Mouse (Mus musculus): ENCODE measurements around the gene Gm12185. TPM values are rescaled to one million over a fixed set of nuclear protein-coding genes. Genes with fewer than 3 reads are reported as not detected.

The Gm12185 gene
- polyA plus RNA-seq, 1 experiment from 2014 or later: not detected

- Histone ChIP-seq H3K27ac (no peak within 1 kb of the TSS), H3K9ac (peak within 1 kb of the TSS; percentile 31)
- ATAC-seq (ENCODE audit: insufficient number of reproducible peaks, insufficient read depth, low FRiP score, low TSS enrichment): peak; percentile 64; the same call in 1 of the 2 replicates
Measured at GRCm38 (mm10) chr11:48871201-48871772, 120.7 kb downstream of the Gm12185 start, which contains the start of gene Irgm1. TSS of gene Irgm1 (minus strand) at chr11:48871683.

GRCm38 (mm10) chr11:48870781-48871180 is 121.2 kb downstream of the Gm12185 start:
- WGBS: 34% methylated on average over 7 of the region's 7 CpGs
- ATAC-seq (ENCODE audit: insufficient number of reproducible peaks, insufficient read depth, low FRiP score, low TSS enrichment): no peak
- Histone ChIP-seq H3K9me3 (no peaks in the 10 kb centered on the region), H3K9ac (peak overlapping the region; percentile 31; the same call in 1 of the 2 replicates), H3K4me1 (no peaks in the 10 kb centered on the region), H3K4me2 (replicated peaks) (peak overlapping the region; percentile 66), H3K36me3 (no peaks in the 10 kb centered on the region), H3K4me3 (peak overlapping the region; percentile 38), H3K27ac (no peak overlapping the region), H3K27me3 (no peaks in the 10 kb centered on the region; the same call in 1 of the 2 replicates)

More at GRCm38 (mm10) chr11:48871201-48871772, 120.7 kb downstream of the Gm12185 start, which contains the start of gene Irgm1:
- Histone ChIP-seq H3K36me3 (no peaks in the 10 kb centered on the region), H3K4me2 (replicated peaks) (peak within 1 kb of the TSS; percentile 66), H3K9me3 (no peaks in the 10 kb centered on the region), H3K4me1 (no peaks in the 10 kb centered on the region), H3K27me3 (no peaks in the 10 kb centered on the region; the same call in 1 of the 2 replicates), H3K4me3 (peak within 1 kb of the TSS; percentile 38)
- WGBS: 2% methylated on average over 19 of the region's 19 CpGs

DNA sequence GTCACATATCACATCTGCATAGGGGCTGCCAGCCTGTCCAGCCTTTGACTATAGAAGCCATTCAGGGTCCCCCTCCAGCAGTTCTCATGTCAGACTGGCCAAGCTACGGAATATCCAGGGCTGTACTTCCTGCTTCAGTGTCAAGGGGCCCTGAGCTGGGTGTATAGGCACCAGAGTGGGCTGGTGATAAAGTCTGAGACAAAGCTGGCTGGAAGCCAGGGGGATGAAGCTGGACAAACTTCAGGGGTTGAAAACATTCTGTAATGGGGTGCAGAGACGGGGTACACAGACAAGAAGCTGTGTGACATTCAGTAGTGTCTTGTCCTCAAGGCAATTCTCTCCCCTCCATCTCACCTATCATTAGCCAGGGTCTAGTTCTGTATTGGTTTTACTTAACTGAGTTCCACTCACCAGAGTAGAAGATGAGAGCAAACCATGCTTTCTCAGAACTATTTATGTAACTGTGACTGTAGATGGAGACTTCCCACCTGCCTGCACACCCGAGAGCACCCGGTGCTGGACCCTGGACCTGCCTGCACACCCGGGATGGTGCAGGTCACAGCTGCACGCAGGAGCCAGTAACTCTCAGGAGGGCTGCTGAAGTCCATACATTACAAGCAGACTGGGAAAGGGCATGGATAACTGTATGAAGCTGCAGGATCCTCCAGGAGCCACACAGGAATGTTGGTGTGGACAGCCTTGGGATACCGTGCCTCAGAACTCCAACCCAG is 122.5 kb downstream of the Gm12185 start:
- Histone ChIP-seq H3K4me1 (no peaks in the 10 kb centered on the region), H3K27me3 (no peaks in the 10 kb centered on the region), H3K4me2 (replicated peaks) (no peak overlapping the region), H3K36me3 (no peaks in the 10 kb centered on the region), H3K9me3 (no peaks in the 10 kb centered on the region), H3K27ac (no peak overlapping the region), H3K9ac (no peak overlapping the region), H3K4me3 (no peak overlapping the region)
- ATAC-seq (ENCODE audit: insufficient number of reproducible peaks, insufficient read depth, low FRiP score, low TSS enrichment): no peak
- 62% methylated on average over 7 of the region's 7 CpGs for WGBS

DNA sequence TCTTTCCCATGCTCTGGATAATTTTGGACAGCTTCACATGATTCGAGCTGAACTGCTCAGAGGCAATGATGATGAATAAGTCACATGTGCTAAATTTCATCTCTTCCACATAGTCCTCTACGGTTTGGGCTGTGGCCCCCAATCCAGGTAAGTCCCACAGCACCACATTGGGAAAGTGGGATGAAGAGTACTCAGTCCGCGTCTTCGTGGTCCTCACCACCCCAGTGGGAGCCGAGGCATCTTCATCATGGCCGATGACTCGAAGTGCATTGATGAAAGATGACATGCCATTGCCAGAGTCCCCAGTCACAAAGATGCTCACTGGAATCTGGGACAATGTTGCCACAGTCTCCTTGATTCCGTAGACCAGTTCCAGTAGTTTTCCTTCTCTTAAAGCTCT is 125.5 kb downstream of the Gm12185 start:
- H3K27ac ChIP-seq: no peak overlapping the region
- no peaks in the 10 kb centered on the region for H3K36me3 ChIP-seq
- ATAC-seq (ENCODE audit: insufficient number of reproducible peaks, insufficient read depth, low FRiP score, low TSS enrichment): no peak
- H3K4me2 ChIP-seq (replicated peaks): no peak overlapping the region
- H3K4me1 ChIP-seq: no peaks in the 10 kb centered on the region
- no peak overlapping the region for H3K4me3 ChIP-seq
- no peaks in the 10 kb centered on the region for H3K9me3 ChIP-seq
- no peaks in the 10 kb centered on the region for H3K27me3 ChIP-seq
- no peak overlapping the region for H3K9ac ChIP-seq
- 96% methylated on average over 9 of the region's 9 CpGs for WGBS

DNA sequence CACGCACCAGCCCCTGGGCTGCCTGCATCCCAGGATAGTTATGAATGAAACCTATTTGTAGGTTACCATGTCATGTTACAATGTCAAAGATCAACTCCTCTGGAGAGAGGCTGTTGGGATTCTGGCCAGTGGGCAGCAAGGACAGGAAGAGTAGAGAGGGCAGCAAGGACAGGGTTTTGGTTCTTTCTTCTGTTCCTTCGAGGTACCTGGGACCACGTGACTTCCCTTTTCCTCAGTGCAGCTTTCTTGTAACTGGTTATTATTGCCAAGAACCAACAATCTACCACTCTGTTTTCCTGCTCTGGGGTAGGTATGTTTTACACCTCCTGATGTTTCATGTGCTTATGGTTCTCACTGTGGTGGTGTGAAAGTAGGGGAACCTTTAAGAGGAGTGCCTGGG is 128.2 kb downstream of the Gm12185 start:
- ATAC-seq (ENCODE audit: insufficient number of reproducible peaks, insufficient read depth, low FRiP score, low TSS enrichment): no peak
- 78% methylated on average over 3 of the region's 3 CpGs for WGBS
- no peaks in the 10 kb centered on the region for H3K9me3 ChIP-seq
- no peaks in the 10 kb centered on the region for H3K4me1 ChIP-seq
- no peak overlapping the region for H3K4me3 ChIP-seq
- H3K36me3 ChIP-seq: no peaks in the 10 kb centered on the region
- peaks cover 10% of the 10 kb centered on the region; the same call in 1 of the 2 replicates for H3K27me3 ChIP-seq
- H3K9ac ChIP-seq: no peak overlapping the region
- H3K4me2 ChIP-seq (replicated peaks): no peak overlapping the region
- H3K27ac ChIP-seq: no peak overlapping the region

- no peaks in the 10 kb centered on the region for H3K9me3 ChIP-seq
- 80% methylated on average over 1 of the region's 1 CpGs for WGBS
- peaks cover 10% of the 10 kb centered on the region; the same call in 1 of the 2 replicates for H3K27me3 ChIP-seq
- H3K4me2 ChIP-seq (replicated peaks): no peak overlapping the region
- H3K27ac ChIP-seq: no peak overlapping the region
- H3K4me3 ChIP-seq: no peak overlapping the region
- peaks cover 8% of the 10 kb centered on the region; the same call in 1 of the 2 replicates for H3K4me1 ChIP-seq
- H3K36me3 ChIP-seq: no peaks in the 10 kb centered on the region
- H3K9ac ChIP-seq: no peak overlapping the region
- ATAC-seq (ENCODE audit: insufficient number of reproducible peaks, insufficient read depth, low FRiP score, low TSS enrichment): 0 out of 2 replicates have a peak, but pooled peaks have one; percentile 28
Measured at GRCm38 (mm10) chr11:48862784-48863319, 129.2 kb downstream of the Gm12185 start.

DNA sequence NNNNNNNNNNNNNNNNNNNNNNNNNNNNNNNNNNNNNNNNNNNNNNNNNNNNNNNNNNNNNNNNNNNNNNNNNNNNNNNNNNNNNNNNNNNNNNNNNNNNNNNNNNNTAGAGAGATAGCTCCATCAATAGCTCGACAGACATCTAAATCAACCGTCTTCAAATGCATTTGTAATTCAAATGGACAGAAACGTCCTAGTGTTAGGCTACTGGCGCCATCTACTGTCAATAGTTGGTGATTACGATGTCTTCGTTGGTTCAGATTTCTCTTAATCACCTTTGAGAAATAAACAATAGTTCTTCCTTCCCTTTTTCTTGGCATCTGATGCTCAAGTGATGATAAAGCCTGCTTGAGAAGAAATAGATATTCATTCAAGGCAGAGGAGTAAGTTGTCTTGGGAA is 133.0 kb downstream of the Gm12185 start:
- under 1% methylated on average over 6 of the region's 6 CpGs for WGBS
- Histone ChIP-seq H3K27ac (no peak overlapping the region), H3K4me1 (peaks cover 15% of the 10 kb centered on the region; the same call in 1 of the 2 replicates), H3K9ac (no peak overlapping the region), H3K4me3 (peak overlapping the region; percentile 40; the same call in 1 of the 2 replicates), H3K9me3 (no peaks in the 10 kb centered on the region), H3K27me3 (peaks cover 10% of the 10 kb centered on the region; the same call in 1 of the 2 replicates), H3K4me2 (replicated peaks) (peak overlapping the region; percentile 87), H3K36me3 (no peaks in the 10 kb centered on the region)
- no peak for ATAC-seq (ENCODE audit: insufficient number of reproducible peaks, insufficient read depth, low FRiP score, low TSS enrichment)

Other genes starting within 250 kb of the Gm12185 start
- gene Rack1, start 191.9 kb downstream of the Gm12185 start, polyA plus RNA-seq (2016; fragmentation: Nextera tagmentation; extraction: Ambion mirVana): 660 and 665 TPM in 2 replicates
- 6.7 and 7.1 TPM in 2 replicates for gene Trim41, start 174.9 kb downstream of the Gm12185 start, polyA plus RNA-seq (2016; fragmentation: Nextera tagmentation; extraction: Ambion mirVana)
- 0.65 and 1.5 TPM in 2 replicates for gene Trim7, start 166.1 kb downstream of the Gm12185 start, polyA plus RNA-seq (2016; fragmentation: Nextera tagmentation; extraction: Ambion mirVana)
- 6.9 and 7.0 TPM in 2 replicates for gene Gm12184, start 165.6 kb downstream of the Gm12185 start, polyA plus RNA-seq (2016; fragmentation: Nextera tagmentation; extraction: Ambion mirVana)
- gene Irgm1, start 120.5 kb downstream of the Gm12185 start, polyA plus RNA-seq (2016; fragmentation: Nextera tagmentation; extraction: Ambion mirVana): 3.4 and 3.5 TPM in 2 replicates
- gene Gm5431, start 90.0 kb downstream of the Gm12185 start, polyA plus RNA-seq (2016; fragmentation: Nextera tagmentation; extraction: Ambion mirVana): 0.06 TPM in 1 of 2 replicates, not detected in the other
- 2.0 and 2.2 TPM in 2 replicates for gene Psme2b, start 46.0 kb downstream of the Gm12185 start, polyA plus RNA-seq (2016; fragmentation: Nextera tagmentation; extraction: Ambion mirVana)
- gene Olfr56, start 13.3 kb downstream of the Gm12185 start, polyA plus RNA-seq (2016; fragmentation: Nextera tagmentation; extraction: Ambion mirVana): not detected in 2 replicates
- gene 9930111J21Rik1, start 12.8 kb downstream of the Gm12185 start, polyA plus RNA-seq (2016; fragmentation: Nextera tagmentation; extraction: Ambion mirVana): 0.43 and 0.49 TPM in 2 replicates
- gene Tgtp1, start 1.9 kb upstream of the Gm12185 start, polyA plus RNA-seq (2016; fragmentation: Nextera tagmentation; extraction: Ambion mirVana): 0.18 TPM in 1 of 2 replicates, not detected in the other
- gene 9930111J21Rik2, start 59.0 kb upstream of the Gm12185 start, polyA plus RNA-seq (2016; fragmentation: Nextera tagmentation; extraction: Ambion mirVana): 0.10 and 0.19 TPM in 2 replicates
- 0.15 TPM in 1 of 2 replicates, not detected in the other for gene Tgtp2, start 72.0 kb upstream of the Gm12185 start, polyA plus RNA-seq (2016; fragmentation: Nextera tagmentation; extraction: Ambion mirVana)
- 0.74 and 1.2 TPM in 2 replicates for gene Ifi47, start 84.4 kb upstream of the Gm12185 start, polyA plus RNA-seq (2016; fragmentation: Nextera tagmentation; extraction: Ambion mirVana)
- not detected in 2 replicates for gene Olfr1396, start 122.6 kb upstream of the Gm12185 start, polyA plus RNA-seq (2016; fragmentation: Nextera tagmentation; extraction: Ambion mirVana)
- gene Olfr1395, start 150.0 kb upstream of the Gm12185 start, polyA plus RNA-seq (2016; fragmentation: Nextera tagmentation; extraction: Ambion mirVana): not detected in 2 replicates
- not detected in 2 replicates for gene Olfr1394, start 162.2 kb upstream of the Gm12185 start, polyA plus RNA-seq (2016; fragmentation: Nextera tagmentation; extraction: Ambion mirVana)
- gene Btnl9, start 194.9 kb upstream of the Gm12185 start, polyA plus RNA-seq (2016; fragmentation: Nextera tagmentation; extraction: Ambion mirVana): 0.35 and 0.99 TPM in 2 replicates
- 49.4 and 53.9 TPM in 2 replicates for gene Zfp62, start 211.1 kb upstream of the Gm12185 start, polyA plus RNA-seq (2016; fragmentation: Nextera tagmentation; extraction: Ambion mirVana)